Mouse (Mus musculus): Measurements from ENCODE around the gene Syngr3. TPM values are rescaled to one million over a fixed set of nuclear protein-coding genes. Genes with fewer than 3 reads are reported as not detected.
A peak's percentile ranks its signal among the peaks of the same experiment; 100 is the strongest.

The Syngr3 gene
- polyA plus RNA-seq, 1 experiment from 2014 or later: 145 TPM

- ATAC-seq (replicated peaks): no peak
- no peaks in the 10 kb centered on the region for H3K9me3 ChIP-seq
- H3K27me3 ChIP-seq: no peaks in the 10 kb centered on the region
- H3K4me3 ChIP-seq: no peak overlapping the region
- WGBS: 95% methylated on average over 15 of the region's 15 CpGs
- peaks cover 15% of the 10 kb centered on the region for H3K4me1 ChIP-seq
- H3K4me2 ChIP-seq (replicated peaks): no peak overlapping the region
- H3K9ac ChIP-seq (replicated peaks): no peak overlapping the region
- no peak overlapping the region for H3K27ac ChIP-seq (replicated peaks)
- H3K36me3 ChIP-seq: 0 out of 2 replicates have a peak, but pooled peaks cover 3% of the 10 kb centered on the region
These were observed 26.5 kb upstream of the Syngr3 start for GRCm38 (mm10) chr17:24716166-24716682.

GRCm38 (mm10) chr17:24715556-24715955, 25.8 kb upstream of the Syngr3 start:
- Histone ChIP-seq H3K4me1 (peaks cover 10% of the 10 kb centered on the region), H3K9ac (replicated peaks) (no peak overlapping the region), H3K36me3 (0 out of 2 replicates have a peak, but pooled peaks cover 3% of the 10 kb centered on the region), H3K27me3 (no peaks in the 10 kb centered on the region), H3K27ac (replicated peaks) (no peak overlapping the region), H3K4me2 (replicated peaks) (no peak overlapping the region), H3K4me3 (no peak overlapping the region), H3K9me3 (no peaks in the 10 kb centered on the region)
- WGBS: 38% methylated on average over 6 of the region's 6 CpGs
- ATAC-seq (replicated peaks): no peak

- Histone ChIP-seq H3K4me3 (no peak overlapping the region), H3K27ac (replicated peaks) (no peak overlapping the region), H3K9ac (replicated peaks) (no peak overlapping the region), H3K4me1 (peaks cover 20% of the 10 kb centered on the region), H3K4me2 (replicated peaks) (no peak overlapping the region), H3K9me3 (no peaks in the 10 kb centered on the region), H3K27me3 (no peaks in the 10 kb centered on the region), H3K36me3 (peaks cover 19% of the 10 kb centered on the region)
- no peak for ATAC-seq (replicated peaks)
- WGBS: 36% methylated on average over 2 of the region's 2 CpGs
These were observed 18.9 kb upstream of the Syngr3 start for GRCm38 (mm10) chr17:24708646-24709045.

GRCm38 (mm10) chr17:24707801-24708425, 18.2 kb upstream of the Syngr3 start:
- no peaks in the 10 kb centered on the region for H3K9me3 ChIP-seq
- H3K36me3 ChIP-seq: peaks cover 21% of the 10 kb centered on the region
- peak overlapping the region; percentile 80 for H3K27ac ChIP-seq (replicated peaks)
- peak; percentile 72 for ATAC-seq (replicated peaks)
- no peaks in the 10 kb centered on the region for H3K27me3 ChIP-seq
- H3K4me3 ChIP-seq: peak overlapping the region; percentile 64
- peak overlapping the region; percentile 57 for H3K9ac ChIP-seq (replicated peaks)
- 6% methylated on average over 24 of the region's 24 CpGs for WGBS
- peak overlapping the region; percentile 61 for H3K4me2 ChIP-seq (replicated peaks)
- H3K4me1 ChIP-seq: peaks cover 20% of the 10 kb centered on the region

- Histone ChIP-seq H3K4me2 (replicated peaks) (peak within 1 kb of the TSS; percentile 61), H3K4me1 (peaks cover 20% of the 10 kb centered on the region), H3K9ac (replicated peaks) (peak within 1 kb of the TSS; percentile 57), H3K4me3 (peak within 1 kb of the TSS; percentile 64), H3K36me3 (peaks cover 26% of the 10 kb centered on the region), H3K27ac (replicated peaks) (peak within 1 kb of the TSS; percentile 80), H3K27me3 (no peaks in the 10 kb centered on the region), H3K9me3 (no peaks in the 10 kb centered on the region)
- ATAC-seq (replicated peaks): peak; percentile 92
- 4% methylated on average over 32 of the region's 32 CpGs for WGBS
These were observed 17.4 kb upstream of the Syngr3 start, which contains the start of gene Tbl3 for GRCm38 (mm10) chr17:24706982-24707800. TSS of gene Tbl3 (minus strand) at chr17:24707660.

GRCm38 (mm10) chr17:24705821-24706220, 16.1 kb upstream of the Syngr3 start:
- Histone ChIP-seq H3K4me2 (replicated peaks) (0 out of 2 replicates have a peak overlapping the region, but pooled peaks have one; percentile 61), H3K9ac (replicated peaks) (no peak overlapping the region), H3K4me3 (0 out of 2 replicates have a peak overlapping the region, but pooled peaks have one; percentile 64), H3K4me1 (peaks cover 20% of the 10 kb centered on the region), H3K36me3 (peaks cover 39% of the 10 kb centered on the region), H3K27me3 (no peaks in the 10 kb centered on the region), H3K27ac (replicated peaks) (no peak overlapping the region), H3K9me3 (no peaks in the 10 kb centered on the region)
- no peak for ATAC-seq (replicated peaks)
- 94% methylated on average over 3 of the region's 3 CpGs for WGBS

- peaks cover 49% of the 10 kb centered on the region for H3K36me3 ChIP-seq
These were observed 11.5 kb upstream of the Syngr3 start for GRCm38 (mm10) chr17:24701251-24701650.

GRCm38 (mm10) chr17:24699473-24699872, 9.7 kb upstream of the Syngr3 start:
- WGBS: 85% methylated on average over 2 of the region's 2 CpGs
- Histone ChIP-seq H3K27me3 (no peaks in the 10 kb centered on the region), H3K36me3 (peaks cover 38% of the 10 kb centered on the region), H3K27ac (replicated peaks) (no peak overlapping the region), H3K4me1 (peaks cover 20% of the 10 kb centered on the region), H3K4me2 (replicated peaks) (no peak overlapping the region), H3K4me3 (no peak overlapping the region), H3K9ac (replicated peaks) (no peak overlapping the region), H3K9me3 (no peaks in the 10 kb centered on the region)
- no peak for ATAC-seq (replicated peaks)

More at GRCm38 (mm10) chr17:24701251-24701650, 11.5 kb upstream of the Syngr3 start:
- 92% methylated on average over 9 of the region's 9 CpGs for WGBS
- H3K27me3 ChIP-seq: no peaks in the 10 kb centered on the region
- H3K4me3 ChIP-seq: no peak overlapping the region
- H3K27ac ChIP-seq (replicated peaks): no peak overlapping the region
- ATAC-seq (replicated peaks): no peak
- H3K4me2 ChIP-seq (replicated peaks): no peak overlapping the region
- peaks cover 14% of the 10 kb centered on the region for H3K4me1 ChIP-seq
- no peaks in the 10 kb centered on the region for H3K9me3 ChIP-seq
- no peak overlapping the region for H3K9ac ChIP-seq (replicated peaks)

- peaks cover 33% of the 10 kb centered on the region for H3K36me3 ChIP-seq
- WGBS: 70% methylated on average over 9 of the region's 9 CpGs
- no peak overlapping the region for H3K27ac ChIP-seq (replicated peaks)
- peaks cover 24% of the 10 kb centered on the region for H3K4me1 ChIP-seq
- H3K27me3 ChIP-seq: no peaks in the 10 kb centered on the region
- no peaks in the 10 kb centered on the region for H3K9me3 ChIP-seq
- no peak for ATAC-seq (replicated peaks)
- H3K9ac ChIP-seq (replicated peaks): no peak overlapping the region
- H3K4me3 ChIP-seq: no peak overlapping the region
- no peak overlapping the region for H3K4me2 ChIP-seq (replicated peaks)
These were observed 9.0 kb upstream of the Syngr3 start for GRCm38 (mm10) chr17:24698715-24699114.

GRCm38 (mm10) chr17:24697985-24698384, 8.2 kb upstream of the Syngr3 start:
- no peak overlapping the region for H3K9ac ChIP-seq (replicated peaks)
- no peaks in the 10 kb centered on the region for H3K27me3 ChIP-seq
- 19% methylated on average over 5 of the region's 5 CpGs for WGBS
- H3K27ac ChIP-seq (replicated peaks): no peak overlapping the region
- peaks cover 24% of the 10 kb centered on the region for H3K4me1 ChIP-seq
- no peak overlapping the region for H3K4me2 ChIP-seq (replicated peaks)
- no peak overlapping the region for H3K4me3 ChIP-seq
- H3K36me3 ChIP-seq: peaks cover 34% of the 10 kb centered on the region
- H3K9me3 ChIP-seq: no peaks in the 10 kb centered on the region
- ATAC-seq (replicated peaks): no peak

GRCm38 (mm10) chr17:24696011-24696697, 6.4 kb upstream of the Syngr3 start, which contains the start of the genes Gfer and Noxo1:
TSS of gene Gfer (minus strand) at chr17:24696156.
TSS of gene Noxo1 (plus strand) at chr17:24696234.
- Histone ChIP-seq H3K27ac (replicated peaks) (peak within 1 kb of the TSS; percentile 87), H3K9me3 (no peaks in the 10 kb centered on the region), H3K27me3 (no peaks in the 10 kb centered on the region), H3K9ac (replicated peaks) (peak within 1 kb of the TSS; percentile 86), H3K4me1 (peaks cover 24% of the 10 kb centered on the region), H3K4me2 (replicated peaks) (peak within 1 kb of the TSS; percentile 72), H3K36me3 (peaks cover 28% of the 10 kb centered on the region), H3K4me3 (peak within 1 kb of the TSS; percentile 77)
- WGBS: under 1% methylated on average over 73 of the region's 76 CpGs
- peak; percentile 91 for ATAC-seq (replicated peaks)
